Mouse (Mus musculus) thymus, adult 2 months (tissue): ENCODE results near the gene Pigv. TPM values are rescaled to one million over a fixed set of nuclear protein-coding genes. Genes with fewer than 3 reads are reported as not detected.

Experiments used
- DNase-seq: peaks from one replicate; pipeline ENCODE4 v3.0.0; 2021
- H3K27ac ChIP-seq: fragments of 200-500 bp; 2 replicates; pipeline ENCODE4 v1.5.1; 2012; ENCODE audit warnings: low read length, control low read depth; ENCODE audit not compliant: control insufficient read depth, insufficient read depth
- H3K27me3 ChIP-seq: fragments of 200-500 bp; 2 replicates; pipeline ENCODE4 v1.6.1; 2012; ENCODE audit warnings: mild to moderate bottlenecking, low read length, moderate library complexity, mixed read lengths; ENCODE audit not compliant: control insufficient read depth, insufficient read depth
- H3K36me3 ChIP-seq: fragments of 200-500 bp; 2 replicates; pipeline ENCODE4 v1.6.1; 2012; ENCODE audit warnings: mild to moderate bottlenecking, low read length, moderate library complexity; ENCODE audit not compliant: control insufficient read depth, insufficient read depth
- H3K4me1 ChIP-seq: fragments of 200-500 bp; replicated peaks from 2 replicates; pipeline ENCODE4 v1.6.1; 2012; ENCODE audit warnings: low read length; ENCODE audit not compliant: control insufficient read depth, insufficient read depth
- H3K4me3 ChIP-seq: fragments of 200-500 bp; 2 replicates; pipeline ENCODE4 v1.5.1; 2012; ENCODE audit warnings: mild to moderate bottlenecking, low read length, control low read depth, moderate library complexity; ENCODE audit not compliant: control insufficient read depth, insufficient read depth
- CTCF ChIP-seq: fragments of 200-500 bp; IDR thresholded peaks from 2 replicates; pipeline ENCODE4 v1.5.1; 2012; ENCODE audit warnings: mild to moderate bottlenecking, control low read depth, low read length, moderate library complexity, borderline replicate concordance; ENCODE audit not compliant: control insufficient read depth, poor library complexity, insufficient read depth; ENCODE audit errors: extremely low read depth
- POLR2A ChIP-seq: fragments of 200-500 bp; IDR thresholded peaks from 2 replicates; pipeline ENCODE4 v1.6.1; 2012; ENCODE audit warnings: mild to moderate bottlenecking, low read length, control low read depth, moderate library complexity; ENCODE audit not compliant: control insufficient read depth, poor library complexity, insufficient read depth; ENCODE audit errors: extremely low read depth
- WGBS: fragments of 180-500 bp; shearing (Covaris S2); methylation state at CpG from one replicate; pipeline ENCODE4 v1.1.7; 2018; 5-methylcytosine and 5-hydroxymethylcytosine counted together
- polyA plus RNA-seq: library from polyadenylated mRNA; depleted of rRNA; stranded (reverse); fragments of >200 nt; gene quantifications from 2 replicates; pipeline ENCODE4 v1.2.3, GENCODE M21; 2012; rRNA removed

Pigv gene
- polyA plus RNA-seq, result 24.8 and 24.9 TPM in 2 replicates

GRCm38 (mm10) chr4:133671881-133672844 is at the start of gene Pigv:
Pigv (minus strand) TSS chr4:133672647.
- peaks cover 15% of the 10 kb centered on the region for H3K4me1 ChIP-seq
- peak within 1 kb of the TSS; percentile 96 for H3K4me3 ChIP-seq
- H3K36me3 ChIP-seq, result no peaks in the 10 kb centered on the region
- peak; percentile 92 for DNase-seq
- no peaks in the 10 kb centered on the region for H3K27me3 ChIP-seq
- peak; percentile 81 for TF ChIP-seq POLR2A
- TF ChIP-seq CTCF, result 0 out of 2 replicates have a peak, but pooled peaks have one; percentile 29
- peak within 1 kb of the TSS; percentile 97 for H3K27ac ChIP-seq
- under 1% methylated on average over 76 of the region's 76 CpGs for WGBS

DNA sequence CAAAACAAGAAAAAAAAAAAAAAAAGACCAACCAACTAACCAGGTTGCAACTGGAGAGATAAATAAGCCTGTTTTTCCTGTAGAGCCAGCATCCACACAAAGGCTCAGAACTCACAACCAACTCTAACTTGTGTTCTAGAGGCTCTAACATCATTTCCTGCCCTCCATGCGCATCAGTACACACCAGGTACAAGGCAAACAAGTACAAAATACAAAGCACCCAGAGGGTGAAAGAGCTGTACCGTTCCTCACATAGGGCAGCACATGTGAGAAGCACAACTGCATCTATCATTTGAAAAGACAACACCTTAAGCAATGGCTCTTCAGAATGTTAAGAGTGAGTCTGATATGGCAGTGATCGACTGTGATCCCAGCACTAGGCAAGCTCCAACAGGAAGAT is 47.3 kb upstream of the Pigv start:
- TF ChIP-seq POLR2A (no peak), CTCF (no peak)
- H3K4me3 ChIP-seq, result no peak overlapping the region
- WGBS, result 90% methylated on average over 3 of the region's 3 CpGs
- no peak overlapping the region for H3K27ac ChIP-seq
- no peaks in the 10 kb centered on the region; the same call in 1 of the 2 replicates for H3K4me1 ChIP-seq
- no peaks in the 10 kb centered on the region for H3K27me3 ChIP-seq
- peaks cover 84% of the 10 kb centered on the region for H3K36me3 ChIP-seq
- DNase-seq, result no peak

DNA sequence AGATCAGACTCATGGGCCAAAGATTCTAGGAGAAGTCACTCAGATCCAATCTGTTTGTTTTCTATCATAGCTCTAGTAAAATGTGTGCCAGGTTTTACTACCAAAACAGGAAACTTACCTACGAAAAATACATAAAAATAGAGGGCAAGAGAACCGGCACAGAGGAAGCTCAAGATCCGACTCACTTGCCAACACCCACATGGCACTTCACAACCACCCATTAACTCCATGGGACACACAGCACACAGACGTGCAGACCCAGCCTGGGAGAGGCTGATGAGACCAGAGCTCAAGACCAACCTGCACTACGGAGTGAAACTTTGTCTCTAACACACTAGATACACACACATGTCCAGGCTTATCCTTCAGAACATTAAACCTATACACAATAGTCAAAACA is 40.3 kb upstream of the Pigv start:
- Histone ChIP-seq H3K4me1 (peaks cover 20% of the 10 kb centered on the region), H3K36me3 (peaks cover 66% of the 10 kb centered on the region), H3K27me3 (no peaks in the 10 kb centered on the region), H3K4me3 (no peak overlapping the region), H3K27ac (peak overlapping the region; percentile 49; the same call in 1 of the 2 replicates)
- 75% methylated on average over 5 of the region's 5 CpGs for WGBS
- TF ChIP-seq POLR2A, result no peak
- no peak for TF ChIP-seq CTCF
- no peak for DNase-seq

DNA sequence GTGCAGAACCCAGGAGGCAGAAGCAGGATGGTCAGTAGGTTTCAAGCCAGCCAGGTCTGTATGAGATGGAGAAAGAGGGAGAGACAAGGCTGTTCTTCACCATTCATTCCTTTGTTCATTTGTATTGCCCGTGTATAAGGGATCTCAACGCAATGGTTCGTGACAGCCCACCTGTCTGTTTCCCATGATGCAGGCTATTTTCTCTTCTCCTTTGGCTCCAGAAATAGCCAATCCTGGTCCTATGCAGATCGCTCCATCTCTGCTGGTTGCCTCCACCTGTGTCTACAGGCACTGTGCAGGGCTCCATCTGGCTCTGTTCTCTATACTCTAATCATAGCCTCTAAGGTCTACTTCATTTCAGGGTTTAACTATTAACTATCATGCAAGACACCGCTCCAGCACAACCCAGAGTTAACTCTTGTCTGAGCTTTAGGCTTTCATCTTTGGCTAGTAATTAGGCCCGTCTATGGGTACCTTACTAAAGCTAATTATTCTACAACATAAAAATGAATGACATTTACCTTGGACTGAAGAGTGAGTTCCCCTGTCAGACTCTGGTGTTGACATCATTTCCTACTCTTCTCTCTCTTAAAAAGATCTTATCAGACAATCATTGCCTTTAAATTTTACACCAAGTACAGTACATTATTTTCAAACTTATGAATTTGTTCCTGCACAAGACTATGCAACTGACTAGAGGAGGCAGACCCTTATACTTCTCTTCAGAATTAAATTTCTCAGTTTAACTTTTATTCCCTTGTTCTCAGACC is 39.0 kb upstream of the Pigv start:
- no peak overlapping the region for H3K4me3 ChIP-seq
- H3K27ac ChIP-seq, result no peak overlapping the region
- 95% methylated on average over 6 of the region's 6 CpGs for WGBS
- no peak for DNase-seq
- no peaks in the 10 kb centered on the region for H3K27me3 ChIP-seq
- H3K36me3 ChIP-seq, result peaks cover 54% of the 10 kb centered on the region
- TF ChIP-seq POLR2A (no peak), CTCF (no peak)
- peaks cover 28% of the 10 kb centered on the region for H3K4me1 ChIP-seq

GRCm38 (mm10) chr4:133709395-133709794 is 36.9 kb upstream of the Pigv start:
- Histone ChIP-seq H3K36me3 (peaks cover 34% of the 10 kb centered on the region), H3K27ac (no peak overlapping the region), H3K4me1 (peaks cover 40% of the 10 kb centered on the region), H3K27me3 (no peaks in the 10 kb centered on the region), H3K4me3 (no peak overlapping the region)
- DNase-seq, result no peak
- no peak for TF ChIP-seq POLR2A
- no peak for TF ChIP-seq CTCF
- WGBS, result 86% methylated on average over 2 of the region's 2 CpGs

DNA sequence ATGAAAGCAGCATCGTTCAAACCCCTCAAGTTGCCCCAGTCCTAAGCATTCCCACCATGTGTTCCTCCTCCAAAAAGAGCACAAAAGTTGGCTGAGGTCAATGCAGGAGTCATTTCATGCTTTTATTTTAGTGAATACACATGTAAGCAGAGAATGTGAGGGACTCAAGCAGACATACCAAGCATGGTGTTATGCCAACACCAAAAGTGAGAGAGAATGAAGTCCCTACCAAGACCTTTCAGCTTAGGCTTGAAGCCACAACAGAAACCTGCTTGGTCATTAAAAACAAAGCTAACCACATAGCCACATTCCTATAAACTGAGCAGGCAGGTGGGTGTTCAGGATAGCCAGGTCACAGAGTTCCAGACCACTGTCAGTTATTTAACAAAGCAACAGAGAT is 35.0 kb upstream of the Pigv start:
- no peak for DNase-seq
- no peak overlapping the region for H3K4me3 ChIP-seq

DNA sequence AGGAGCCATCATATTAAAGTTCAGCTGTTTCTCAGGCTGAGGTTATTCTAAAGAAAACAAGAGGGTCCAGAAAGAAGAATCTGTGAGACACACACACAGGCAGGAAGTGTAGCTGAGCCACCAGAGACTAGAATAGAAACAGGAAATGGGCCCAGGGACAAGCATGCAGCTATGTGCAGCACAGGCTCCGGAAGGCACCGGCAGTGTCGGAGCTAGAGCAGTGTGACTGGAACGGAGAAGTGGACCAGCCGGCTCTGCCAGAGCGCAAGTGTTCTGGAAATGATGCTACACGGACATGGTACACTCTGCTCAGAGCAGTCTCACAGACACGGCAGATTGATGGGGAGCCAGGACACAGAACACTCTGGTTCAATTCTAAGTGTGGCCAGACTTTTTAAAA is 34.5 kb upstream of the Pigv start:
- under 1% methylated on average over 8 of the region's 8 CpGs for WGBS
- Histone ChIP-seq H3K27ac (peak overlapping the region; percentile 95), H3K4me1 (peaks cover 34% of the 10 kb centered on the region), H3K4me3 (no peak overlapping the region; the same call in 1 of the 2 replicates), H3K27me3 (no peaks in the 10 kb centered on the region), H3K36me3 (peaks cover 35% of the 10 kb centered on the region)
- peak; percentile 84 for DNase-seq
- TF ChIP-seq CTCF (no peak), POLR2A (0 out of 2 replicates have a peak, but pooled peaks have one; percentile 26)

More for the DNA sequence above, 35.0 kb upstream of the Pigv start:
- 2% methylated on average over 1 of the region's 1 CpGs for WGBS
- H3K27me3 ChIP-seq, result no peaks in the 10 kb centered on the region
- H3K27ac ChIP-seq, result peak overlapping the region; percentile 94
- no peak for TF ChIP-seq CTCF
- TF ChIP-seq POLR2A, result no peak
- peaks cover 37% of the 10 kb centered on the region for H3K4me1 ChIP-seq
- peaks cover 36% of the 10 kb centered on the region for H3K36me3 ChIP-seq
